Mouse (Mus musculus) cerebellum, adult 18-20 months (tissue): ENCODE data around the gene Mme.

Source experiments
- DNase-seq, 2 experiments: peaks; one replicate each; pipeline ENCODE4 v3.0.0; 2021

Gene Mme

DNA sequence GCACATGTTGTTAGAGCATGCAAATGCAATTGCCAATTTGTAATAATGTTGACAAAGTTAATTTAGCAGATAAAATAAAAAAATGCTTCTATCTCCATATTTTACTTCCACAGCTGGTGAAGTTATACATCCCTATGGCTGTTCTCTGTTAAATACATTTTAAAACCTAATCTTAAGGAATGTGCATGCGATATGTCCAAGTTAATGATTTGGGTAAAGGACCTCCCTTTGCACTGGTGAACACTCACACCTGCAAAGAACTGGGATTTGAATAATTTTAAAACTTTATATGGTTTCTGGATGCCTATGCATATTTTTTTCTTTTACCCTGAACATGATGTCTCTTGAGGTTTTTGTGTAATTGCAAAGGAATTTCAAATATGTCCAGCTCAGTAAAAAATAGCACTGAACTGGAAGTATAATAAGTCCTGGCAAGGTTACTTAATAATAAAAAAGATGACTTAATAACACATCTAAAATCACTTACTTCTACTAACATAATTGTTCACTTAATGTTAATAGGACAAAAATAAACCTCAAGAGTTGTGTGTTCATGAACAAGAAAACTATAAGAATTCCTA, 110.4 kb downstream of the Mme start:
- DNase-seq = no peak

DNA sequence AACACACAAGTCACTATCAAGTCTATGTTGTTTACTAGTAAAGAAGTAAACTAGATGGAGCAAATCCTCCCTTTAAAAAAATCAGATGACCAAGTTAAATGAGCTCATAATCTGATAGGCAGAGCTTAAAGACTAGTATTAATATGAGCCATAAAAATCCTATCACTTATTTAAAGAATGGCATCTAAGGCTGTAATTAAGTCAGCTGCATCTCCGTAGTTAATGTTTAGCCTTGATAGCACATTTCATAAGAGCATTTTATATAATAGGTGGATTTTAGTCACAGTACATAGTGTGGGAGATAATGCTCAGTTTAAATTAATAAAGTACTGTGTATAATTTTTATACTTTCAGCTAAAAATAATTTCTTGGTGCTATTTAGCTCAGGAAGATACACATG, 118.2 kb downstream of the Mme start:
- DNase-seq = no peak

DNA sequence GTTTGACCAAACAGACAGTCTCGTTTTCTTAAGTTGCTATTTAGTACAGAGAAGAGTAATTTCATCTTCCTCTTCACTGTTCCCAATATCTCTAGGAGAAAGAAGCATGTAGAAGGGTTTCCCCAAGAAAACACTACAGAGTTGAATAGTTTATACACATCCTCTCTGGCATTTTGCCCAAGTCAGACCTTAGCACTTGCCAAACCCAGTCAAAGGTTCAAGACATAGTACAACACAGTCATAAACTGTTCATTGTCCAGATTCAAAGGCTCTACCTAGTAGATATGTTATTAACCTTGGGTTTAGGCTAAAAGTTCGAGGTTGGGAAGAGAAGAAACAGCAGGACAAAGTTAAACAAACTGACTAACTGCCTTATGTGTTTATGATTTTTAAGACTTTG, 143.7 kb downstream of the Mme start:
- no peak for DNase-seq

DNA sequence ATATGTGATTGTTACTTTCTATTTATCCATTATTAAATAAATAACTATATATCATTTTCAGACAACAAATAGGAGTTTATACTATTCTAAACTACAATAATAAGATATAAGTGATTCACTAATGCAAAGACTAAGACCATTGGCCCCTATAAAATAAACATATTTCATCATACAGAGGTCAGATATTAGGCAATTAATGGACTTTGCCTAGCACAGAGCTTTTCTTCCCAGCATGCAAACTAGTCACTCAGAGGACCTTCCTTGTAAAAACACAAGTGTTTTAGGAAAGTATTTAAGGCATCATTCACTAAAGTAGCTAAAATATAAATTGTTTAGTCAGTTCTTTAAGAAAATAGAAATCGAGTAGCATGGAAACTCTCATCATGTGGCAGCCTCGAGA, 149.4 kb downstream of the Mme start:
- no peak for DNase-seq

DNA sequence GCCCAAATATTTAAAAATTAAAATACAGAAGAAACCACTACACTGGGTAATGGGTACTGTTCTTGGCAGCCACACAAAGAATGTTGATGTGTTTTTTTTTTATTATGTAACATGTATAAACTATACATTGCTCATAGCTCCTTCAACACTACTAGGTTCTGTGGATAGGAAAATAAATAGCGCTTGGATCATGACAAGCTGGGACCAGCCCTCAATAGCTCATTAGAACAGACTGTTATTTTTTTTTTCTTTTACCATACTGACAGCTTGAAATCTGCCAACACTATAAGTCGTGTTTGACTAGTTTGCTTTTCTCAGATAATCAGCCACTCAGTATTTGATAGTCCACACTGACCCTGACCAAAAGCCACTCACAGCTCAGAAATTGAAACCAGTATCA, 150.0 kb downstream of the Mme start:
- DNase-seq = no peak

DNA sequence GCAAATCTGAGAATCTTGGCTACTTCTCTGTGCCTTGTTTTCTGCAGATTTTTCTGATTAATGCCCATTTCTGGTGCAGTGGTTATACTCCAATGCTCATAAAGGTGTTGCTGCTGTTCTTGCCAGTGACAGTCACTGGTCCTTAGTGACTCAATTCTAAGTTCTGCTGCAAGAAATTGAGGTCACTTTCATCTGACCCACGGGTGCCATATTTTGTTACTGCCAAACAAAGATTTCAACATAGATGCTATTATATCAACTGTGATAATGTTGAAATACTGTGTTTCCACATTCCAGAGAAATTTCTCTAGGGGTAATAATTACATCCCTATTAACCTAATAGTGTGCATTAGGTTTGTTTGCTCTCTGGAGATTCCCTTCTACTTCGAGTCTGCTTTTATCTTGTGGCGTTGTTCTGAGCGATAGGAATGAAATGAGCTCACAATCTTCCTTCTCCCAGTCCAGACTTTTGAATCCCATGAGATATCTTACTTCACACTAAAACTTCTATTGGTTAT, 153.1 kb downstream of the Mme start:
- no peak for DNase-seq

DNA sequence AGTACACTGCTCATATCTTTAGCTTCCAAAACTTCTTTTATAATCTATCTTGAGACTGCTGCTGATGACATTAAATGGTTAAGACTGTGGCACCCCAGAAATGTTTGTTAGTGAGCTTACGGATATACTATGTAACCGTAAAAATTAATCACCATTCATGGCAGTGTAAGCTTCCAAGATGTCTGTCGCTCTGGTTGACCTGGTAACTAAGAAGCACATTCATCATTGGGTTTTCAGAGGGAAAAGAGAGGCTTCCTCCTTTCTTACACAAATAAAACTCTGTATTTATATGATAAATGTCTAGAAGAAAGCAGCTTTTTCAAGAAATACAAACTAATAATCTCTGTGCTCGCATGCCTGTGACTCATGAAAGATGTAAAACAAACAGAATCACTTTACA, 156.8 kb downstream of the Mme start:
- no peak for DNase-seq

DNA sequence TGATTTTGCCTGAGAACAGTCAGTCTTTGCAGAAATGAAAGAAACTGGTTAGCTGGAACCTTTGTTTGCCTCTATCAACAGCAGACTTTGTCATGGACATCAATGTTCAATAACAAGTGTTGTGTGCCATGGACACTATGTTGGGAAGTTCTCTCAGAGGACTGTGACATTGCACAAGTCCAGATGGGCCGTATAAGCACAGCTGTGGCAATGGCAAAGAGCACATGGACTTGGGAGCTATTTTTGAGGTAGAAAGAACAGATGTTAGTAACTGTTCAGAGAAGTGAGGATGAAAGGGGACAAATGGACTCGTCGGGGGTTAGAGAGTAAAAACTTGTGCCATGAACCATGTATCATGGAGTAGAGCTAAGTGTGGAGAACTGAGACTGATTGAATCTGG, 165.1 kb downstream of the Mme start:
- DNase-seq = no peak

DNA sequence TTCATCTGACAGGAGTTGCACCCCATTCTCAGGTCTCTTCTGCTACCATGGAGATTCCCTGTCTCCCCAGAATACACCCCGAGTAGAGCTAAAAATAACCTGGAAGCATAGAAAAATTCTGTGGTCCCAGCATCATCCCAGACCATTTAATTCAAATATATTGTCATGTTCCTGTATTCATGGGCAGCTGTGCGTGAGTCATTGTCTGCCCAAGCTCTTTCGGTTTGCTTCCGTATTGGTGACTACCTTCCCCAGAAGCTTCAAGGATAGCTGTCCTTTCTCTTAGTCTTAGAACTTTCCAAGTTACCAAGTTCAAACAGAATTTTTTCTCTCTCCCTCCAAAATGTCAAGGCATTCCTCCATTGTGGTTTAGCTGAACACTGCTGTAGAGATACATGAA, 169.7 kb downstream of the Mme start:
- no peak for DNase-seq

DNA sequence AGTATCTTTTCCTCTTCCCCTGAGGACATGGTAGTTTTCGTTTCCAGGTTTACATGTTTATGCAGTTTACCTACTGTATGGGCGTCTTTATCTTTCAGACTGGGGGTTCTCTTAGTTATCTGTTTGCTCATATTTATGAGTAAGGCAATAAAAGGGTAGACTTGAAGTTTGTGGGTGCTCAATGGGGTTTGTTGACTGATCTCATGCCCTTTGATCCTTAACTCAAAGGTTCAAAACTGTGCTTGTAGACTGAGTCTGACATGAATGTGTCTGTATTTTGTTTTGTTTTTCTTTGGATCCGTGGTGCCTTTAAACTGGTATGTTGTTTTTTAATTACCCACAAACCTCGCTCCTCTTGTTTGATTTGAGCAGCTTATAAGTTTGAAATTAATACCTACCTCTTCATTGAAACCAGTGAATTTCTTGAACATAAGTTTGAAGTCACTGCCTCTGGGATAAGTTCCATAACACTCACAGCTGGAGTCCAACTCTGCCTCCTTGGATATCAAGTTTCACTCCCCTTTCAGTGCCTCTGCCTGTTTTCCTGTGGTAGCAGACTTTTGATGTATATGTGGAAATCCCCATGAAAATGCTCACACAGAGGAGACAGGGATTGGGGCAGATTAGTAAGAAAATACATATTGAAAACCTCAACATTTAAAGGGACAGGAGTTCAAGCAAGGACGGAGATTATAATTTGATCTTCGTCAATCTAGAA, 171.0 kb downstream of the Mme start:
- DNase-seq = no peak

DNA sequence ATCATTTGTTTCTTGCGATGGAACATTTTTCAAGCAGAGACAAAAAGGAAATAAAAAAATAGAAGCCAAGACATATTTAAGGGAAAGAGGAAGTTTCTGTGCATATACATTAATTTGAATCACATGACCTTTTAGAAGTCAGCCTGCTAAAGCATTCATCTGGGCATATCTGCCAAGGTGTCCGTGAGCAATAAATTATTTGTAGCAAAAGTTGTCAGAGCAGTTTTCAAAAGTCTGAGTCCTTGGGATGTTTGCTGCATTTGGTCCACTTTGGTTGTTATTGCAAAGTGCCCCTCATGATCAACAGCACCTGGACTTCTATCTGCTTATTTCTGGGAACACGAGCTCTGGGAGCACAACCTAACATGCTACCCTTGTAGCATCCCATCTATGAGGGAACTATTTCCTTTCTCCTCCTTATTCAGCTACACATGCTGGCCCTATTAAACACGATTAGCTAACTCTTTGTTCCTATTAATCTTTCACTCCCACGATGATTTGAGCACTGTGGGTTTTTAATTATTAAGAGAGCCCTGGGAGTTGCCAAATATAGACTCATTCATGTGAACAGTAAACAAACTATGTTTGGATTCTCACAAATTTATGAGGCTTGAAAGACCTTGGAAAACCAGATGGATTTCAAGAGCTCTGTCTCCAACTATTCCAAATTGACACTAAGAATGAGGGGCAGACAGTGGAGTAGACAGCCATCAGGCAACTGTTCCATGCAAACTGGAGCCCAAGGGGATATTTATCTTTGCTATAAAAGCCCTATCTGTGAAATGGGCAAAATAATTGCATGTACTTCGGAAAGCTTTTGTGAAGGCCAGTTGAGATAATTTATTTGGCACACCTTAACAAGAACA, 171.9 kb downstream of the Mme start:
- no peak for DNase-seq

DNA sequence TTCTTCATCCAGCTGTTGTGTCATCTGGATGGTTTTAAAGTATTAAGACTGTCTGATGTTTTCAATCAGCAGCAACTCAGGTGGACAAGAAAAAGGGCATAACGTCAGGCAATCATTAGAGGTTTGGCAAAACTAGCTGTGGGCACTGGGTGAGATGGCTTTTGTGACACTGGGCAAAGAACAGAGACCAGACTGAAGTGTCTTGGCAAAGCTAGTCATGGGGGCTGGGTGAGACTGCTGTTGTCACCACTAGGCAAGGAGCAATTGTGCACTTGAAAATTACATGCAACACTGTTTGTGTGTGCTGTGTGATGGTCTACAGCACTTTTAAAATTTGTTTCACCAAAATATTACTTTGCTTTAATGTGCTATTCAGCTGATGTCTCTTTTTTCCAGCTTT, 175.9 kb downstream of the Mme start:
- no peak for DNase-seq

DNA sequence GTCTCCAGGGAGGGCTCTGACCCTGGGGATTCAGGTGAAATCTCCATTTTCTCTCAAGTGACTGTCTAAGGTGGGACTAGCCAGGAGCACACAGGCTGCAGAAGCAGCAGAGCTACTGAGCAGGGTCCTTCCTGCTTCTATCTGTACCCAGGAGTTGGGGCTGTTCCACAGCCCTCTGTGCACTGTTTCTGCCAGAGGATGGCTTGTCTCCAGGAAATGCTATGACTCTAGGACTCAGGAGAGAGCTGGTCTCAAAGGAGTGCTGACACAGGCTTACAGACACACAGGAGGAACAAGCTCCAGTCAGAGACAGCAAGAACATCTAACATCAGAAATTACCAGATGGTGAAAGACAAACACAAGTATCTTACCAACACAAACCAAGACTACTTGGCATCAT, 176.4 kb downstream of the Mme start:
- no peak for DNase-seq

DNA sequence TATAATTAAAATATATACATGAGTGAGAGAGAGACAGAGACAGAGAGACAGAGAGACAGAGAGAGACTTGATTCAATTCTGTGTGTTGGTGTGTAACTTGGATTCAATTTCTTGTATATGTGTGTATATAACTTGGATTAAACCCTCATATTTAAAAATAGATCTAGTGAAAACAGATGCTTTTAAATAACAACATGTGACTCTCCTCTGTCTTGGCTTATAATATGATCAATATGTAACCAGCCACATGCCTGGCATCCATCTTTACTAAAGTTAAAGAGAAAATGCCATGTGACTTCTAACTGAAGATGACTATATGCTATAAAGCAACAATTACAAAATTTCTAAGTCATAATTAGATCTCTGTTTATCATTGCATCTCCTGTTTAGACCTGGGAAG, 182.2 kb downstream of the Mme start:
- DNase-seq = no peak
